9 mouse cellular contexts compared by ENCODE assay signal in genomic region chr7:45121404-45121803, GRCm38 (mm10). TPM values are rescaled to one million over a fixed set of nuclear protein-coding genes. Genes with fewer than 3 reads are reported as not detected.
A peak's percentile ranks its signal among the peaks of the same experiment; 100 is the strongest.
DNase-seq lines count a peak whose midpoint lies in the region; TF ChIP-seq lines count a peak whose summit lies in the region.
"Had no signal": no experiment of that assay in that cellular context is flagged by ENCODE, and none has a peak within 500 bp of the region (broad histone marks: within the 10 kb centered on the region; RNA-seq: fewer than 3 reads in every experiment).

No protein-coding gene starts in this region.

- no peaks in the 10 kb centered on the region for H3K27me3 ChIP-seq in heart, adult 2 months (ENCODE audit: control insufficient read depth, insufficient read depth, low read length)
- H3K27me3 ChIP-seq in limb, embryonic 10.5 days (ENCODE audit: low read depth, poor library complexity, severe bottlenecking) = no peaks in the 10 kb centered on the region

- TF ChIP-seq CTCF in heart, adult 2 months (IDR thresholded peaks at IDR 0.05) = no peak

- H3K36me3 ChIP-seq in heart, adult 2 months (ENCODE audit: control insufficient read depth, insufficient read depth, low read length) = peaks cover 10% of the 10 kb centered on the region; the same call in 1 of the 2 replicates
- H3K36me3 ChIP-seq in limb, embryonic 10.5 days = peaks cover 75% of the 10 kb centered on the region

- intact Hi-C loops in heart, adult 2 months (cut with DNase I) = loop anchor here (2.0 to 5.0 kb wide), 2 partner anchors 19 to 104 kb away; partner anchors contain the start of genes Fcgrt, Rras and Scaf1

- peak; percentile 93 for TF ChIP-seq POLR2A in heart, adult 2 months (IDR thresholded peaks at IDR 0.05; ENCODE audit: insufficient read depth, low read depth, low read length)

- H3K27ac ChIP-seq in heart, adult 2 months = peak overlapping the region; percentile 93
- no peak overlapping the region for H3K27ac ChIP-seq in limb, embryonic 10.5 days
- H3K27ac ChIP-seq: macrophage had no signal

- H3K9ac ChIP-seq in heart, adult 2 months (ENCODE audit: low read depth, low read length) = peak overlapping the region; percentile 55

- H3K4me1 ChIP-seq in heart, adult 2 months (ENCODE audit: control insufficient read depth, insufficient read depth, low read length) = peaks cover 12% of the 10 kb centered on the region
- peaks cover 43% of the 10 kb centered on the region for H3K4me1 ChIP-seq in limb, embryonic 10.5 days

- H3K79me2 ChIP-seq in heart, adult 2 months (replicated peaks; ENCODE audit: control insufficient read depth, insufficient read depth, low read length) = no peaks in the 10 kb centered on the region

- H3K4me3 ChIP-seq in heart, adult 2 months = peak overlapping the region; percentile 94
- peak overlapping the region; percentile 18 for H3K4me3 ChIP-seq in limb, embryonic 10.5 days

- 20% methylated on average over 8 of the region's 8 CpGs for WGBS in heart, adult 2 months
- WGBS in limb, embryonic 10.5 days = 73% methylated on average over 8 of the region's 8 CpGs

- DNase-seq in cerebellum, adult 9-11 months = peak; percentile 50
- no peak for DNase-seq in cerebellum, adult 18-20 months
- DNase-seq in CD8-positive naive resting alpha-beta T cell, adult 2 months (ENCODE audit: low read depth in 2 of 2, low spot score in 2 of 2) = peak; percentile 82 to 83
- DNase-seq in heart, adult 2 months = peak; percentile 78 to 89
- DNase-seq in limb, embryonic 10.5 days (ENCODE audit: low spot score) = no peak
- peak; percentile 60 to 75 for DNase-seq in natural killer cell, adult 2 months (ENCODE audit: low spot score in 2 of 2)
- DNase-seq in ovary, adult 18-20 months (ENCODE audit: low spot score) = no peak
- DNase-seq in c-Kit-positive CD71-positive TER-119-positive erythroid progenitor cells, embryonic 14.5 days (ENCODE audit: low spot score) = no peak

- no peaks in the 10 kb centered on the region for H3K9me3 ChIP-seq in limb, embryonic 10.5 days (replicated peaks)

- peak; percentile 86; the same call in 1 of the 2 replicates for TF ChIP-seq EP300 in heart, adult 2 months (IDR thresholded peaks at IDR 0.05; ENCODE audit: insufficient read depth, low read depth, low read length)

RNA-seq across cellular contexts. Expression of gene Rps11, which starts 2.8 kb away (rescaled TPM):
- total RNA-seq in heart, adult 2 months (2021) = 100 to 1,000 TPM; 534 to 613 TPM
- 186 and 258 TPM in 2 replicates for polyA plus RNA-seq in heart, adult 2 months (2012; rRNA removed)
- polyA plus RNA-seq in limb, embryonic 10.5 days (2016; fragmentation: Nextera tagmentation; extraction: Ambion mirVana) = 1,846 and 2,302 TPM in 2 replicates

RNA-seq across cellular contexts. Expression of gene Rpl13a, which starts 7.2 kb away (rescaled TPM):
- total RNA-seq in heart, adult 2 months (2021) = 100 to 1,000 TPM; 561 to 659 TPM
- 915 and 1,061 TPM in 2 replicates for polyA plus RNA-seq in heart, adult 2 months (2012; rRNA removed)
- polyA plus RNA-seq in limb, embryonic 10.5 days (2016; fragmentation: Nextera tagmentation; extraction: Ambion mirVana) = 1,210 and 1,327 TPM in 2 replicates

RNA-seq across cellular contexts. Expression of gene Gm45713, which starts 14.6 kb away (rescaled TPM):
- total RNA-seq in heart, adult 2 months (2021) = under 1 TPM in 1 of 2 experiments, not detected in 1; 0.80 TPM
- 4.5 and 4.6 TPM in 2 replicates for polyA plus RNA-seq in heart, adult 2 months (2012; rRNA removed)
- not detected in 2 replicates for polyA plus RNA-seq in limb, embryonic 10.5 days (2016; fragmentation: Nextera tagmentation; extraction: Ambion mirVana)
- polyA plus RNA-seq: macrophage had no signal

RNA-seq across cellular contexts. Expression of gene Flt3l, which starts 14.8 kb away (rescaled TPM):
- total RNA-seq in heart, adult 2 months (2021) = 1 to 10 TPM; 5.5 to 6.4 TPM
- 47.4 and 59.1 TPM in 2 replicates for polyA plus RNA-seq in heart, adult 2 months (2012; rRNA removed)
- 1.4 and 1.5 TPM in 2 replicates for polyA plus RNA-seq in limb, embryonic 10.5 days (2016; fragmentation: Nextera tagmentation; extraction: Ambion mirVana)

RNA-seq across cellular contexts. Expression of gene Fcgrt, which starts 17.8 kb away (rescaled TPM):
- total RNA-seq in heart, adult 2 months (2021) = 10 to 100 TPM; 60.3 to 67.5 TPM
- polyA plus RNA-seq in heart, adult 2 months (2012; rRNA removed) = 82.8 and 100 TPM in 2 replicates
- polyA plus RNA-seq in limb, embryonic 10.5 days (2016; fragmentation: Nextera tagmentation; extraction: Ambion mirVana) = 5.2 and 7.8 TPM in 2 replicates

Comparison
In these comparisons a context has a peak if more than half of its experiments do, and no peak if none do; other contexts are left out.
1. DNase-seq: peak in cerebellum, adult 9-11 months (single experiment), CD8-positive naive resting alpha-beta T cell, adult 2 months (2 of 2), heart, adult 2 months (2 of 2) and natural killer cell, adult 2 months (2 of 2); none in cerebellum, adult 18-20 months (0 of 2), limb, embryonic 10.5 days (single experiment), ovary, adult 18-20 months (single experiment) and c-Kit-positive CD71-positive TER-119-positive erythroid progenitor cells, embryonic 14.5 days (single experiment).